Mouse (Mus musculus) intestine, embryonic 16.5 days (tissue): ENCODE results near the gene Gm49354. TPM values are rescaled to one million over a fixed set of nuclear protein-coding genes. Genes with fewer than 3 reads are reported as not detected.

ENCODE experiments used
- polyA plus RNA-seq: library from polyadenylated mRNA; unstranded; fragments of >200 nt; fragmentation: Nextera tagmentation; extraction: Ambion mirVana; gene quantifications from 2 replicates; pipeline ENCODE4 v1.2.1, GENCODE M21; 2015

Gene Gm49354
- polyA plus RNA-seq, 1 experiment from 2014 or later, result not detected

Other genes with a start within 250 kb of the Gm49354 start
- 10.2 and 10.7 TPM in 2 replicates for gene Agtpbp1, start 197.0 kb downstream of the Gm49354 start, polyA plus RNA-seq
- 61.2 and 67.8 TPM in 2 replicates for gene Naa35, start 197.0 kb downstream of the Gm49354 start, polyA plus RNA-seq
- gene Golm1, start 106.4 kb downstream of the Gm49354 start, polyA plus RNA-seq, result 85.4 and 90.4 TPM in 2 replicates
- not detected in 2 replicates for gene 4921517D22Rik, start 88.1 kb downstream of the Gm49354 start, polyA plus RNA-seq
- not detected in 2 replicates for gene Spata31d1a, start 71.9 kb downstream of the Gm49354 start, polyA plus RNA-seq
- gene Spata31d1b, start 70.0 kb downstream of the Gm49354 start, polyA plus RNA-seq, result not detected in 2 replicates
- gene Spata31d1d, start 50.5 kb downstream of the Gm49354 start, polyA plus RNA-seq, result not detected in 2 replicates
- gene 1700014D04Rik, start 35.5 kb downstream of the Gm49354 start, polyA plus RNA-seq, result not detected in 2 replicates
- gene Isca1, start 12.4 kb downstream of the Gm49354 start, polyA plus RNA-seq, result 131 and 133 TPM in 2 replicates
- gene Tut7, start 40.9 kb upstream of the Gm49354 start, polyA plus RNA-seq, result 36.1 and 38.7 TPM in 2 replicates